Mouse (Mus musculus): ENCODE data around the gene Mapk14. TPM values are rescaled to one million over a fixed set of nuclear protein-coding genes. Genes with fewer than 3 reads are reported as not detected.

The Mapk14 gene
- polyA plus RNA-seq, 1 experiment: 78.5 TPM

DNA sequence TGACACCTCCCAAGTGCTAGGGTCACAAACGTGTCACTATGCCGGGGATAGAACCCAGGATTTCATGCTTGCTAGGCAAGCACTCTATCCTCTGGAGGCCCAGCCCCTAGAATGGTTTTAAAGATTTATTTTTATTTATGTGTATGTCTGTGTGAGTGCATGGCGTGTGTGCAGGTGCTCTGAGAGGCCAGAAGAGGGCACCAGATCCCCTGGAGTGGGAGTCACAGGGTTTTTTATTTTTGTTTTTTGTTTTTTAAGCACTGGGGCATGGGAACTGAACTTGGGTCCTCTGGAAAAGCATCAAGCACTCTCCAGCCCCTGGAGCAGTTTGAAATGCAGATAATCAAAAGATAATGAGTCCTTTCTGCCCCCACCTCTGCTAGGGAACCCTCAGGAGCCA lies 85.7 kb downstream of the Mapk14 start:
- no peak for TF ChIP-seq EP300 (IDR thresholded peaks at IDR 0.05; ENCODE audit: insufficient read depth, low read depth, low read length)
- no peak for TF ChIP-seq POLR2A (IDR thresholded peaks at IDR 0.05; ENCODE audit: insufficient read depth, low read length)
- TF ChIP-seq CTCF (IDR thresholded peaks at IDR 0.05; ENCODE audit: low read depth, low read length): peak; percentile 62
- H3K9me3 ChIP-seq (replicated peaks; ENCODE audit: control insufficient read depth, insufficient read depth, low read length, poor library complexity, severe bottlenecking): no peaks in the 10 kb centered on the region

DNA sequence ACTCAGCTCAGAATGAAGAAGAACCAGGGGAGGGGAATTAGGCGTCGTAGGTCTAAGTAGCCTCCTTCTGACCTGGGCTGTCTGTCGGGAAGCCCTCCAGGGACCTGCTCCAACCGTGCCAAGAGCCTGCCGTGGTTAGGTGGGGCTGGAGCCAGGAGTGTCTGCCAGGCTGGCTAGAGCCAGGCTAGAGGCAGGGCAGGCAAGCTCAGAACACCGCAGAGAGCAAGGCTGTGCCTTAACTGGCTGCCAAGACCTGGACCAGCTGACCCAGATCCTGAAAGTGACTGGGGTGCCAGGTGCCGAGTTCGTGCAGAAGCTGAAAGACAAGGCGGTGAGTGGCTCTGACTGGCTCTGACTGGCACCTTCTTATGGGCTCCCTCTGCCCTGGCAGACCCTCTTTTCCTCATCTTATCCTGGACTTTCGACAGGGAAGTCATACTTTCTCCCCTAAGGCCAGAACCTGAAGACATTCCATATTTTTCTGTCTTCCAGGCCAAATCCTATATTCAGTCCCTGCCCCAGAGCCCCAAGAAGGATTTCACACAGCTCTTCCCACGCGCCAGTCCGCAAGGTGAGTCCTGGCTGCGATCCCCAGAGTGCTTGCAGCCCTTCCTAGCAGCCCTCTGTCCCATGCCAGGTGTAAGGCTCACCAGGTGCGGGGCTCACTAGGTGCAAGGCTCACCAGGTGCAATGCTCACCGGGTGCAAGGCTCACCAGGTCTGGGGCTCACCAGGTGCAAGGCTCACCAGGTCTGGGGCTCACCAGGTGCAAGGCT lies 86.3 kb downstream of the Mapk14 start:
- no peak overlapping the region for H3K27ac ChIP-seq (ENCODE audit: insufficient read depth, low read length)
- H3K4me3 ChIP-seq (ENCODE audit: low read depth, low read length): no peak overlapping the region
- TF ChIP-seq CTCF (IDR thresholded peaks at IDR 0.05; ENCODE audit: low read depth, low read length) (no peak), POLR2A (IDR thresholded peaks at IDR 0.05; ENCODE audit: insufficient read depth, low read length) (no peak)

More for the DNA sequence above, 85.7 kb downstream of the Mapk14 start:
- Histone ChIP-seq H3K27me3 (ENCODE audit: control insufficient read depth, insufficient read depth, low read length, poor library complexity, severe bottlenecking) (no peaks in the 10 kb centered on the region), H3K27ac (ENCODE audit: insufficient read depth, low read length) (no peak overlapping the region), H3K9ac (ENCODE audit: low read depth, poor library complexity, severe bottlenecking) (no peak overlapping the region), H3K36me3 (ENCODE audit: control insufficient read depth, insufficient read depth, low read length, poor library complexity, severe bottlenecking) (0 out of 2 replicates have a peak, but pooled peaks cover 5% of the 10 kb centered on the region), H3K4me1 (ENCODE audit: control insufficient read depth, insufficient read depth, low read length) (peaks cover 5% of the 10 kb centered on the region), H3K4me3 (ENCODE audit: low read depth, low read length) (no peak overlapping the region)

DNA sequence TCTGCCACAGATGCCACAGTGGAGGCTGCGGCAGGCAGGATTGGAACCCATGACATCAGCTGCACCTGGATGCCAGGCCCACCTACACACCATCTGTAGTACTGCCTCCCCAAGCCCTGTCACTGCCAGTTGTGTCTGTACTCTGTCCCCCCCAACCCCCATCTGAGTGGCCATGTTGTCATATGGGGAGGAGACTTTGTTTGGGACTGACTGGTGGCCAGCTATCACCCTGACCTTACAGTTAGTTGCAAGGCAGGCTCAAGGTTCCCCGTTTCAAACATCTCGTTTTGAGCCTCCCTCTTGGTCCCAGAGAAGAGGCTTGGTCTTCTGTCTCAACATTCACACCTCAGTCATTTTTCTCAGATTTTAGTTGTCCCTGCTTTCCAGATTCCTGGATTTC lies 88.6 kb downstream of the Mapk14 start:
- H3K9ac ChIP-seq (ENCODE audit: low read depth, poor library complexity, severe bottlenecking): no peak overlapping the region
- no peak for TF ChIP-seq EP300 (IDR thresholded peaks at IDR 0.05; ENCODE audit: insufficient read depth, low read depth, low read length)
- TF ChIP-seq POLR2A (IDR thresholded peaks at IDR 0.05; ENCODE audit: insufficient read depth, low read length): no peak
- TF ChIP-seq CTCF (IDR thresholded peaks at IDR 0.05; ENCODE audit: low read depth, low read length): no peak
- no peak overlapping the region for H3K27ac ChIP-seq (ENCODE audit: insufficient read depth, low read length)
- peaks cover 9% of the 10 kb centered on the region for H3K4me1 ChIP-seq (ENCODE audit: control insufficient read depth, insufficient read depth, low read length)
- no peaks in the 10 kb centered on the region for H3K9me3 ChIP-seq (replicated peaks; ENCODE audit: control insufficient read depth, insufficient read depth, low read length, poor library complexity, severe bottlenecking)
- H3K36me3 ChIP-seq (ENCODE audit: control insufficient read depth, insufficient read depth, low read length, poor library complexity, severe bottlenecking): 0 out of 2 replicates have a peak, but pooled peaks cover 5% of the 10 kb centered on the region
- H3K27me3 ChIP-seq (ENCODE audit: control insufficient read depth, insufficient read depth, low read length, poor library complexity, severe bottlenecking): no peaks in the 10 kb centered on the region
- no peak overlapping the region for H3K4me3 ChIP-seq (ENCODE audit: low read depth, low read length)

More for the DNA sequence above, 86.3 kb downstream of the Mapk14 start:
- Histone ChIP-seq H3K4me1 (ENCODE audit: control insufficient read depth, insufficient read depth, low read length) (peaks cover 9% of the 10 kb centered on the region), H3K36me3 (ENCODE audit: control insufficient read depth, insufficient read depth, low read length, poor library complexity, severe bottlenecking) (0 out of 2 replicates have a peak, but pooled peaks cover 5% of the 10 kb centered on the region), H3K9ac (ENCODE audit: low read depth, poor library complexity, severe bottlenecking) (no peak overlapping the region), H3K27me3 (ENCODE audit: control insufficient read depth, insufficient read depth, low read length, poor library complexity, severe bottlenecking) (no peaks in the 10 kb centered on the region), H3K9me3 (replicated peaks; ENCODE audit: control insufficient read depth, insufficient read depth, low read length, poor library complexity, severe bottlenecking) (no peaks in the 10 kb centered on the region)

- no peaks in the 10 kb centered on the region for H3K27me3 ChIP-seq (ENCODE audit: control insufficient read depth, insufficient read depth, low read length, poor library complexity, severe bottlenecking)
- 0 out of 2 replicates have a peak, but pooled peaks cover 5% of the 10 kb centered on the region for H3K36me3 ChIP-seq (ENCODE audit: control insufficient read depth, insufficient read depth, low read length, poor library complexity, severe bottlenecking)
- H3K9ac ChIP-seq (ENCODE audit: low read depth, poor library complexity, severe bottlenecking): no peak overlapping the region
- no peak overlapping the region for H3K4me3 ChIP-seq (ENCODE audit: low read depth, low read length)
- peaks cover 8% of the 10 kb centered on the region for H3K4me1 ChIP-seq (ENCODE audit: control insufficient read depth, insufficient read depth, low read length)
- H3K27ac ChIP-seq (ENCODE audit: insufficient read depth, low read length): peak overlapping the region; percentile 83
- TF ChIP-seq CTCF (IDR thresholded peaks at IDR 0.05; ENCODE audit: low read depth, low read length): no peak
- no peak for TF ChIP-seq EP300 (IDR thresholded peaks at IDR 0.05; ENCODE audit: insufficient read depth, low read depth, low read length)
- TF ChIP-seq POLR2A (IDR thresholded peaks at IDR 0.05; ENCODE audit: insufficient read depth, low read length): no peak
- H3K9me3 ChIP-seq (replicated peaks; ENCODE audit: control insufficient read depth, insufficient read depth, low read length, poor library complexity, severe bottlenecking): no peaks in the 10 kb centered on the region
These were observed 89.7 kb downstream of the Mapk14 start for GRCm38 (mm10) chr17:28780836-28781235.

DNA sequence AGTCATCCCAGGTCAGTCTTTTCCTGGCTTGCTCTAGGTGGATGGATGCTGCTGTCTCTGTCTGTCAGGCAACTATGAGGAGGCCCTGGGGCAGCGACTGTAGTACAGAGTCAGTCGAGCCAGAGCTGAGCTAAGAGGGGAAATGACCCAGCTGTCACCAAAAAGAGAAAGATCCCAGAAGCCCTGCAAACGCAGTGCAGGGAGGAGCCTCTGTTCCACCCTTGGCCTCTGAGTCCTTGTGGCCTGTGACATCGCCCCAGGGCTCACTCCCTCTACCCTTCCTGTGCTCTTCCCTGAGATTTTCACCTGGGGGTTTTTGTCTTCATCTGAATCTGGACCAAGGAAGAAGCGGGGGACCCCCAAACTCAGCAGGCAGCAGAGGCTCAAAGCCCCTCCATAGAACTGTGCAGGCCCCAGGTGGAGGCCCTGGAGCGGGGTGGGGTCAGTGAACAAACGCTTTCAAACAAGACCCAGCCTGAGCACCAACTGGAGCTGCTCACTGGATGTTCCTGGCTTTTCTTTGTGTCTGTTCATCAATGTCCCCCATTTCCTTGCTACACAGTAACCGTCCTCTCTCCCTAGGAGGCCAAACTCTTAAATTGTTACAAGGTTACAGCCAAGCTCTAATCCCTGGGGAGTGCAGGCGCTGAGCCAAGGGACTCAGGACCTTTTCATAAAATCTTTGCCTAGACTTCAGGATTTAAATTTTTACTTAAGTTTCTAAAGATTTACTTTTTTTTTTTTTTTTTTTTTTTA lies 90.3 kb downstream of the Mapk14 start:
- Histone ChIP-seq H3K4me1 (ENCODE audit: control insufficient read depth, insufficient read depth, low read length) (peaks cover 8% of the 10 kb centered on the region), H3K4me3 (ENCODE audit: low read depth, low read length) (no peak overlapping the region), H3K9ac (ENCODE audit: low read depth, poor library complexity, severe bottlenecking) (no peak overlapping the region), H3K27me3 (ENCODE audit: control insufficient read depth, insufficient read depth, low read length, poor library complexity, severe bottlenecking) (no peaks in the 10 kb centered on the region), H3K36me3 (ENCODE audit: control insufficient read depth, insufficient read depth, low read length, poor library complexity, severe bottlenecking) (0 out of 2 replicates have a peak, but pooled peaks cover 5% of the 10 kb centered on the region), H3K9me3 (replicated peaks; ENCODE audit: control insufficient read depth, insufficient read depth, low read length, poor library complexity, severe bottlenecking) (no peaks in the 10 kb centered on the region), H3K27ac (ENCODE audit: insufficient read depth, low read length) (peak overlapping the region; percentile 83)
- TF ChIP-seq EP300 (IDR thresholded peaks at IDR 0.05; ENCODE audit: insufficient read depth, low read depth, low read length) (peak; percentile 86), CTCF (IDR thresholded peaks at IDR 0.05; ENCODE audit: low read depth, low read length) (no peak)

- H3K27ac ChIP-seq (ENCODE audit: insufficient read depth, low read length): peak overlapping the region; percentile 96
- peak overlapping the region; percentile 89 for H3K4me3 ChIP-seq (ENCODE audit: low read depth, low read length)
- peaks cover 14% of the 10 kb centered on the region for H3K4me1 ChIP-seq (ENCODE audit: control insufficient read depth, insufficient read depth, low read length)
- TF ChIP-seq CTCF (IDR thresholded peaks at IDR 0.05; ENCODE audit: low read depth, low read length) (no peak), POLR2A (IDR thresholded peaks at IDR 0.05; ENCODE audit: insufficient read depth, low read length) (no peak), EP300 (IDR thresholded peaks at IDR 0.05; ENCODE audit: insufficient read depth, low read depth, low read length) (no peak; the same call in 1 of the 2 replicates)
- H3K36me3 ChIP-seq (ENCODE audit: control insufficient read depth, insufficient read depth, low read length, poor library complexity, severe bottlenecking): no peaks in the 10 kb centered on the region; the same call in 1 of the 2 replicates
- H3K9ac ChIP-seq (ENCODE audit: low read depth, poor library complexity, severe bottlenecking): peak overlapping the region; percentile 68
- H3K9me3 ChIP-seq (replicated peaks; ENCODE audit: control insufficient read depth, insufficient read depth, low read length, poor library complexity, severe bottlenecking): no peaks in the 10 kb centered on the region
- H3K27me3 ChIP-seq (ENCODE audit: control insufficient read depth, insufficient read depth, low read length, poor library complexity, severe bottlenecking): no peaks in the 10 kb centered on the region
These were observed 93.9 kb downstream of the Mapk14 start for GRCm38 (mm10) chr17:28785036-28785435.

Data from ES-Bruce4 (cell line).